Mouse (Mus musculus) C2C12 (cell line): Measurements from ENCODE around the gene Nradd. TPM values are rescaled to one million over a fixed set of nuclear protein-coding genes. Genes with fewer than 3 reads are reported as not detected.

ENCODE experiments used
- H3K27me3 ChIP-seq: one replicate; pipeline ENCODE4 v1.6.1; 2011; ENCODE audit not compliant: control insufficient read depth, insufficient read depth, insufficient read length
- H3K36me3 ChIP-seq: one replicate; pipeline ENCODE4 v1.6.1; 2011; ENCODE audit not compliant: control insufficient read depth, insufficient read depth
- H3K4me3 ChIP-seq: one replicate; pipeline ENCODE4 v1.5.1; 2011; ENCODE audit warnings: mild to moderate bottlenecking, control low read depth; ENCODE audit not compliant: poor library complexity, insufficient read depth, severe bottlenecking
- H3K79me2 ChIP-seq: one replicate; pipeline ENCODE4 v1.6.1; 2011; ENCODE audit not compliant: control insufficient read depth, insufficient read depth
- H3K79me3 ChIP-seq: one replicate; pipeline ENCODE4 v1.6.1; 2011; ENCODE audit warnings: low read depth, control low read depth
- H3ac ChIP-seq: one replicate; pipeline ENCODE3; 2011; ENCODE audit warnings: low read depth; ENCODE audit not compliant: control insufficient read depth, insufficient read length
- CEBPB ChIP-seq: IDR thresholded peaks from one replicate; pipeline ENCODE4 v1.6.1; 2011; ENCODE audit warnings: low read depth, mild to moderate bottlenecking, control low read depth, moderate library complexity
- CTCF ChIP-seq: IDR thresholded peaks from one replicate; pipeline ENCODE4 v1.5.1; 2011; ENCODE audit not compliant: control insufficient read depth, insufficient read depth, insufficient read length
- FOSL1 ChIP-seq: IDR thresholded peaks from one replicate; pipeline ENCODE4 v1.8.0; 2011; ENCODE audit warnings: mild to moderate bottlenecking, low read length; ENCODE audit not compliant: poor library complexity, insufficient read depth, severe bottlenecking
- MAX ChIP-seq: IDR thresholded peaks from one replicate; pipeline ENCODE4 v1.6.1; 2011; ENCODE audit warnings: mild to moderate bottlenecking, control low read depth
- MYOD1 ChIP-seq: IDR thresholded peaks from one replicate; pipeline ENCODE4 v1.6.1; 2011; ENCODE audit warnings: low read depth; ENCODE audit not compliant: control insufficient read depth, insufficient read length
- MYOG ChIP-seq: IDR thresholded peaks from one replicate; pipeline ENCODE4 v1.6.1; 2011; ENCODE audit not compliant: control insufficient read depth, insufficient read length; ENCODE audit errors: extremely low read depth
- USF1 ChIP-seq: IDR thresholded peaks from one replicate; pipeline ENCODE4 v1.6.1; 2011; ENCODE audit warnings: low read depth, mild to moderate bottlenecking, control low read depth, moderate library complexity
- polyA plus RNA-seq: library from polyadenylated mRNA; unstranded; fragments of >200 nt; fragmentation: generic; extraction: Trizol; gene quantifications from one replicate; pipeline ENCODE4 v1.2.1, GENCODE M21; 2012; ENCODE audit warnings: missing spikeins

The Nradd gene
- polyA plus RNA-seq, 1 experiment: 87.7 TPM

GRCm38 (mm10) chr9:110659521-110659920 is 35.3 kb upstream of the Nradd start:
- no peaks in the 10 kb centered on the region for H3K27me3 ChIP-seq
- H3K79me2 ChIP-seq: peaks cover 78% of the 10 kb centered on the region
- no peak overlapping the region for H3K4me3 ChIP-seq
- TF ChIP-seq USF1 (no peak), MYOG (no peak), CEBPB (no peak), MYOD1 (no peak), CTCF (no peak), MAX (no peak), FOSL1 (no peak)
- H3ac ChIP-seq: no peak overlapping the region
- H3K79me3 ChIP-seq: peaks cover 49% of the 10 kb centered on the region
- peaks cover 10% of the 10 kb centered on the region for H3K36me3 ChIP-seq

- H3K79me3 ChIP-seq: peaks cover 49% of the 10 kb centered on the region
- no peak overlapping the region for H3ac ChIP-seq
- peaks cover 10% of the 10 kb centered on the region for H3K36me3 ChIP-seq
- no peaks in the 10 kb centered on the region for H3K27me3 ChIP-seq
- TF ChIP-seq USF1: no peak
- TF ChIP-seq CTCF: no peak
- TF ChIP-seq MYOD1: no peak
- TF ChIP-seq MYOG: no peak
- no peak for TF ChIP-seq FOSL1
- TF ChIP-seq MAX: no peak
- no peak for TF ChIP-seq CEBPB
- peak overlapping the region; percentile 44 for H3K4me3 ChIP-seq
- peaks cover 60% of the 10 kb centered on the region for H3K79me2 ChIP-seq
These were observed 33.3 kb upstream of the Nradd start for GRCm38 (mm10) chr9:110657474-110658078.

DNA sequence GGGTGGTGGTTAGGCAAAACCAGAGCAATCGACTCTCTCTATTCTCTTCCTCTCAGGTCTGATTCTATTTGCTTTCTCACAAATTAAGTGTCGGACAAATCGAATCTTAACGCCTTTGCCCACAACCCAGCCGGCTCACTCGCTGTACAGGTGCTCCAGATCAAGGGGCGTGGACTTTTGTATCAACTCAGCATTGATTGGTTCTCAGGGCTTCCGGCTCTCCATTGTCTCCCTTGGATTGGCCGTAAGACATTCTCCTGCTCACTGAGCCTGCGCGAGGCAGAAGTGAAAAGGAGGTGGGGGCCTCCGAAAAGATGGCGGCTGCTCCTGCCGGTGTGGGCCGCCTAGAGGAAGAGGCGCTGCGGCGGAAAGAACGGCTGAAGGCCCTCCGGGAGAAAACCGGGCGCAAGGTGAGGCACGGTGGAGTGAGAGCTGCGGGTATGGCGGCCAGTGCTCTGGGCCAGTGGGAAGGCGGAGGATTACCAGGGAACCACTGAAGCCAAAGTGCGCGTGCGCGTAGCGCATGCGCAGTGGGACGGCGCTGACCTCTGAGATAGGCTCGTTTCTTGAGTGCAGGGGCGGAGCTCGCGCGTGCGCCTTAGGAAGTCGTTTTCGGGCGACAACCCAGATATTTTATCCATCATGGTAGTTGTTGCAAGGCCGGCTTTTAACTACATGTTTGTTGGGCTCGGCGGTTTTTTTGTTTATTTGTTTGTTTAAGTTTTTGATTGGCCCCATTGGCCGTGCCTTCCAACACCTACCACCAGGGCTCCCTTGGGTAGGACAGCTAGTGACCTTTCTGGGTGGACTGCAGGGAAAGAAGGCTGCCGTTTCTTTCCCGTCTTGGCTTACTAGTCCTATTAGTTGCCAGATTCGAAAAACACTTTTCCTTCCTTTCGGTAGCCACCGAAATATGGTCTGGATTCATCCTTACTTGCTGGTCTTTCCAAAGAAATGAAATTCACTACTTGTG is 32.3 kb upstream of the Nradd start, which contains the start of gene Ccdc12:
TSS of gene Ccdc12 (plus strand) at position 255 of the 973 bp plus-strand sequence.
- Histone ChIP-seq H3K36me3 (peaks cover 10% of the 10 kb centered on the region), H3K27me3 (no peaks in the 10 kb centered on the region), H3K79me3 (peaks cover 42% of the 10 kb centered on the region), H3K79me2 (peaks cover 49% of the 10 kb centered on the region), H3K4me3 (peak within 1 kb of the TSS; percentile 44), H3ac (peak within 1 kb of the TSS; percentile 86)
- no peak for TF ChIP-seq USF1
- no peak for TF ChIP-seq MYOG
- no peak for TF ChIP-seq MYOD1
- TF ChIP-seq MAX: no peak
- TF ChIP-seq CEBPB: no peak

DNA sequence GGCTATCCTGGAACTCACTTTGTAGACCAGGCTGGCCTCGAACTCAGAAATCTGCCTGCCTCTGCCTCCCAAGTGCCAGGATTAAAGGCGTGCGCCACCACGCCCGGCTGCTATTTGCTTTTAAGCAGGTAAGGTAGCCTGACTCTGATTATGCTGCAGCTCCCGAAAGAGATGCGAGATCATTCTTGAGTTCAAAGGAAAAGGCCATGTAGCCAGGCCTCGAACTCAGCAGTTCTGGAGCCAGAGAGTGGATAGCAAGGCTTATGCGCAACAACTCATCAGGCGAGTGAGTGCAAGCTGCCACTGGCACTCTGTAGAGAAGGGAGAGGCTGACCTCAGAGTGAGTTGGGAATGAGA is 31.4 kb upstream of the Nradd start:
- no peak overlapping the region for H3K4me3 ChIP-seq
- peaks cover 10% of the 10 kb centered on the region for H3K36me3 ChIP-seq
- H3ac ChIP-seq: peak overlapping the region; percentile 41
- TF ChIP-seq MYOD1 (no peak), FOSL1 (no peak), MAX (no peak)
- peaks cover 35% of the 10 kb centered on the region for H3K79me3 ChIP-seq
- H3K79me2 ChIP-seq: peaks cover 40% of the 10 kb centered on the region
- H3K27me3 ChIP-seq: no peaks in the 10 kb centered on the region

GRCm38 (mm10) chr9:110654726-110655650 is 30.7 kb upstream of the Nradd start:
- no peak for TF ChIP-seq MAX
- no peak for TF ChIP-seq CTCF
- TF ChIP-seq FOSL1: no peak
- no peak for TF ChIP-seq MYOG
- TF ChIP-seq USF1: no peak
- no peak for TF ChIP-seq CEBPB
- TF ChIP-seq MYOD1: no peak
- H3K79me2 ChIP-seq: peaks cover 34% of the 10 kb centered on the region
- H3ac ChIP-seq: no peak overlapping the region
- H3K79me3 ChIP-seq: peaks cover 29% of the 10 kb centered on the region
- H3K36me3 ChIP-seq: peaks cover 10% of the 10 kb centered on the region
- no peak overlapping the region for H3K4me3 ChIP-seq
- no peaks in the 10 kb centered on the region for H3K27me3 ChIP-seq
